Mouse (Mus musculus): ENCODE results near the gene St7.
A peak's percentile ranks its signal among the peaks of the same experiment; 100 is the strongest.

The St7 gene

GRCm38 (mm10) chr6:17719423-17719822 lies 26.7 kb downstream of the St7 start:
- DNase-seq (ENCODE audit: low spot score): no peak

- DNase-seq (ENCODE audit: low spot score): no peak
Measured at GRCm38 (mm10) chr6:17720022-17720421, 27.3 kb downstream of the St7 start.

GRCm38 (mm10) chr6:17721706-17722105 lies 29.0 kb downstream of the St7 start:
- no peak for DNase-seq (ENCODE audit: low spot score)

GRCm38 (mm10) chr6:17725841-17726460 lies 33.2 kb downstream of the St7 start:
- peak; percentile 80 for DNase-seq (ENCODE audit: low spot score)

DNA sequence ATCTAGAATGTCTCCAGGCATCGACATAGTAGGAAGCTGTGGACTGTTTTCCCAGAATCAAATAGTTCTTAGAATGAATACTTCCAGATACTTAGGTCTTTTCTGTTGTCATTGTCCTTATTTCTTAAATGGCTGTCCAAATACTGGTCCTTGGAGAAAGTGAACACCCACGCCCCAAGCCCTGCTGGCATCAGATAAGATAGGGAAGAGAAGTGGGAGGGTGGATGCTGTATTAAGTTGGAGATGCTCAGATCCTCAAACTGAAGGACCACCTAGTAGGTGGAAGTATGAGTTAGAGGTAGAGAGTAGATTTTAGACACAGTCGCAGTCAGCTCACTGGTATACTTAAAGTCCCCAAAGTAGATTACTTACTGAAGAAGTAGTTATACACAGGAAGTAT lies 34.5 kb downstream of the St7 start:
- no peak for DNase-seq (ENCODE audit: low spot score)

- no peak for DNase-seq (ENCODE audit: low spot score)
Measured at GRCm38 (mm10) chr6:17727891-17728790, 35.4 kb downstream of the St7 start.

DNA sequence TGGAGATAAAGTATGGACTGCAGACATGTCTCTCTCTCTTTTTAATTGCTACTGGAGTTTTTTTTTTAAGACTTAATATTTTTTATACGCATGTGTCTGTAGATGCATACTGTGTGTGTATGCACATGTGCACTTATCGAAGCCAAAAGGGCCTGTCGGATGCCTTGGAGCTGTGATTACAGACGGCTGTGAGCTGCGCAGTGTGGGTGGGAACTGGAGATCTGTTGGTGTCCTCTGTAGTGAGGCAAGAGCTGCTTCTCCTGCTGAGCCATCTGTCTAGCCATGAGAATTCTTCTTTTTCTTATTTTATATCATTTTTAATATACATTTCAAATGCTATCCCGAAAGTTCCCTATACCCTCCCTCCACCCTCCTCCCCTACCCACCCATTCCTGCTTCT lies 37.4 kb downstream of the St7 start:
- DNase-seq (ENCODE audit: low spot score): no peak

DNA sequence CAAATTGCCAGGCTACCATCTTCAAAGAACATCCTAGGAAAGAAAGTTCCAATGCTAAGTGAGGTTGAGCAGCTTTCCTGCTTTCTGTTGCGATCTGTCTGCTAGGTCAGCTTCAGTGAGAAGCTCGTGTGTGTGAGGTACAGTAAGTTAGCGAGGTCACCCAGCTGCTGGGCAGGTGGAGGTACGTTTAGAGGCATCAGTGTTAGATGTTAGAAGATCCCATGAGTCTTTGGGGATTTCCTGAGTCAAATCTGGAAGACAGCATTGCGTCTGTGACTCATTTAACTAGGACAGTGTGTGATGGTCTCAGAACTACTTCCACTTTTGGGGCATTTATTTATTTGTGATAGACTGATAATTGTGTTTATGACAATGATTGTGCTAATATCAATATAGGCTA lies 39.0 kb downstream of the St7 start:
- DNase-seq (ENCODE audit: low spot score): no peak

- peak; percentile 10 for DNase-seq (ENCODE audit: low spot score)
Measured at GRCm38 (mm10) chr6:17733951-17734411, 41.2 kb downstream of the St7 start.

GRCm38 (mm10) chr6:17737262-17737948 lies 44.7 kb downstream of the St7 start:
- no peak for DNase-seq (ENCODE audit: low spot score)

DNA sequence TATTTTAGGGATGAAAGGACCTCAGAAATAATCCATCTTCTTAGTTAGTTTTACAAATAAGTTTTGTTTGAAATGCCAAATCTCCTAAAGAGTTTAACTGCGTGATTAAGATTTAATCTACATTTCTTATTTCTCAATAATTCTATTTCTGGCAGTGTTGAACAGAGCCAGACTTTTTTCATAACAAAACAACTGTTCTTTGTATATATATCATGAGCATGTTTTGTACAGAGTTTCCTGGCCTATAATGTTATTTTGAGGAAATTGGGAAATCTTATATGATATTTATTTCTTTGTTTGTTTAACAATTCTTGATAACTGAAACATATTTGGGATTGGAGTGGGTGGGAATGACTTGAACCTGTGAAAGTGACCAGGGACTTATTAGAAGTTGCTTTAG lies 47.4 kb downstream of the St7 start:
- no peak for DNase-seq (ENCODE audit: low spot score)

DNA sequence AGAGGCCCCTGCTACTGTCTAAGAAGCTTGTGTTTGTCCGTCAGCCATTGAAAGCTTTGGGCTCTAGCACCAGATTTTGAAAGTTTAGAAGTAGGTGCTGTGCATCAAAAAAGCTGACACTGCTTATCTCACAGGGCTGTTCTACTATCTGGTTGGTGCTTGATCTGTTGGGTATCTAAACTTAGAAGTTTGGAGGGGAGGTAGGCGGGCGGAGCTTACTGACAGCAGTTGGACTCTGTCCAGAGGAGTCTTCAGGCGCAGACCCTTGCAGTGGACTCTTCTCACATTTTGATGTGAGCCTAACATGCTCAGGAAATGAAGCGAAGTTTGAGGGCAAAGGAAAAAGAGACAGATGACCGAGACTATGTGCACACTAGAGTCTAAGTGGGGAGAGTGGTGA lies 48.9 kb downstream of the St7 start:
- DNase-seq (ENCODE audit: low spot score): no peak

DNA sequence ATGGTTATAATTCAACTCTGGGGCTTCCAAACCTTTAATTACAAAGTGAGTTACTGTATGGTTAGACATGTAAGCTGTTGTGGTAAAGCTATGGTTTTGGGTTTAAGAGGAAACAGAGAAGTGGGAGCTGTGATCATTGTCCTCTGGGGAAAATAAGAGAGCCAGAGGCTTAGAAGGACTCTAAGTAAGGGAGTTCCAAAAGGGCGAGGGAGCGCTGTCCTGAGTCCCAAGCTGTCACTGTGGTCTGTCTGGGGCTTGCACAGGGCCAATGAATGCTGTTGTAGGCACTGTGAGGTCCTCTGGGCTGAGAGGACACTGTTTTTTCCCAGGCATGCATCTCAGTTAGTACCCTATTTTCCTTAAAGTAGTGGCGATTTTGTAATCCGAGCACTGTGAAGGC lies 49.5 kb downstream of the St7 start:
- no peak for DNase-seq (ENCODE audit: low spot score)

DNA sequence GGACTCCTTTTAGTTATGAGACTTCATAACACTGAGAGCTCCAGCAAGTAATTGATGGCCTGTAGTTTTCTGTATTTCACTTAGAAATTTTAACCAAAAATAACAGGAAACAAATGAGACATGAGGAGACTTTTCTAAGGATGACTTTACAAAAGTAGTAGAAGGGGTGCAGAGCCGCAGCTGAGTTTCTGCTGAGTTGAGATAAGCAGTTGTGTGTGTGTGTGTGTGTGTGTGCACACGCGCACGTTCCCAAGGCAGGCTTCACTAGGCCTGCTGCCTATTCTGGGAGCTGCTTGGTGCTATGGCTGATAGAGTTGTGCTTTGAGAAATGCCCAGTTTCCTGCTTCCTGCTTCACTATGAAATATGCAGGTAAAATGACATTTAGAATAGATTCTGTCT lies 50.6 kb downstream of the St7 start:
- DNase-seq (ENCODE audit: low spot score): no peak

DNA sequence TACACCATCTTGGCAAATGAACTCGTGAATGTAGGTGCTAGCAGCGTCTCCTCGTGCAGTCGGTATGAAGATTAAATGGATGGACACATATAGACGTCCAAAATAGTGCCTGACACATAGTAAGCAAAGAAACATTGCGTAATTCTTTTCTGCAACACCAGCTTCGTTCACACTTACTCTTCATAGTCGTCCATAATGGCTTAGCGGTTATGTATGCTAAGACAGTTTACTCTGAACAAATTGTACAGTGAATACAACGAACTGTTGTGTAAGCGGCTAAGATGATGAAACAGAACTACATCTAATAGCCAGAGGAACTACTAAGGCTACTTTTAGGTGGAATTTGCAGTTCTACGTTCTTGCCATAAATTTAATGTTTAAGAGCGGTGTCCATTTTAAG lies 55.0 kb downstream of the St7 start:
- DNase-seq (ENCODE audit: low spot score): peak; percentile 36

DNA sequence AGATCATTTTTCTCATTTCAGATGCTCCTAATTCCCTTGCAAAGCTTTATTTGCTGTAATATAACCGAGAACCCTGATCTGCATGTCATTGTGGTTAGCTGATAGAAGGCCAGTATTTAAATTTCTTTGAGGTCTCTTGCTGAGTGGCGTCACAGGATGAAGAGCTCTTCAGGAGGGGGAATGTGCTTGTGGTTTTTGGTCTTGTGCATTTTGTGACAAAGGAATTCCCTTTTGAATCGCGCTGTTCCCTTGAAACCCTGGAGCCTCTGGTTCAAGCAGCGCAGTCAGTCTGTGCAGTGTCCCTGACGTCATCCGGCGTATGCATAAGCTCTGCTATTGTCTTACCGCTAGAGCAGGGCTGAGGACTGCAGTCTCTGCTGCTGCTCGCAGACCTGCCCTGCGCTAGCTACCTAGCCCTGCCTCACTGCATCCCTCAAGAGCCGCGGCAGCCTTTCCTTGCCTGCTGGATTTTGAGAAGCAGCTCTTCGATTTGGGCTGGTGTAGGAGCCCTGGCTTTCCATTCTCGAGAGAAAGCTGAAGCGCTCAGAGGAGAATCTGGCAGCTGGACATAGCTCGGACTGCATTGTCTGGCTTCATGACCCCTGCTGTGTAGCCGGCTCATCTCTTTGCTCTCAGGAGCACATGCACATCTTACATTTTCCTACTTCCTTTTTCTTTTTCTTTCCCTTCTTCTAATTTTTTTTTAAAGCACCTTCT lies 56.3 kb downstream of the St7 start:
- peak; percentile 66 for DNase-seq (ENCODE audit: low spot score)

GRCm38 (mm10) chr6:17749596-17749995 lies 56.9 kb downstream of the St7 start:
- DNase-seq (ENCODE audit: low spot score): no peak

GRCm38 (mm10) chr6:17750041-17750660 lies 57.4 kb downstream of the St7 start:
- no peak for DNase-seq (ENCODE audit: low spot score)

DNA sequence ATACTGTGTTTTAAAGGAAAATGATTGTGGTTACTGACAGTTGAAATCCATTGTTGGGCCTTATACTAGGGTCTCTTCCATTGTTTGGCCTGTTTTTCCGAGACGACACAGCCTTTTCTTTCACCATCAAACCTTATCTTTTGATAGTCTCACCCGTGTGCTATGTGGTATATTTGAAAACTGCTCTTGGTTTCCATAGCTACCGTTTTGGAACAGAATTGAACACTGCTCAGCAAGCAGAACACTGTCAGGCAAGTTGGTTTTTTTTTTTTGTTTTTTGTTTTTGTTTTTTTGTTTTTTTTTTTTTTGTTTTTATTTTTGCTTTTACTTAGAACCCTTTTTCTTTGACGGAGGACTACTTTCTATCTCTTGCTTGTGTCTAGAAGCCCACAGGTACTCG lies 58.2 kb downstream of the St7 start:
- DNase-seq (ENCODE audit: low spot score): no peak

- no peak for DNase-seq (ENCODE audit: low spot score)
Measured at GRCm38 (mm10) chr6:17755902-17756301, 63.2 kb downstream of the St7 start.

DNA sequence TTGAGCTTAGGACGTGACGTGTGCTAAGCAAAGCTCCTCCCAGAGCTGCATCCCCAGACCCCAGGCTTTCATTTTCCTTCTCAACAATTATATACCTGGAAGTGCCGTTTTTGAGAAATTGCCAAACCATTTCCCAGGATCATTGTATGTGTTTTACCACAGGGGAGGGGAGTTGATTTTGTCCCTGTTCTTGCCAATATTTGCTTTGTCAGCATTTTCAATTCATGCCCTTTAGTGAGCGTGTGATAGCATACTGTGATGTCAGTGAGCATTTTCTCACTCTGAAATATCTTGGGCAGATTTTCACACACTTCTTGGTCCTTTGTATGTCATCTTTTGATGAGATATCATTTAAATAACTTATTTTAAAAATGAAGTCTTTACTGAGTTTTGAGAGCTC lies 65.8 kb downstream of the St7 start:
- DNase-seq (ENCODE audit: low spot score): no peak
